Comparison of ENCODE assay signal across 17 mouse cellular contexts in the genomic region with DNA sequence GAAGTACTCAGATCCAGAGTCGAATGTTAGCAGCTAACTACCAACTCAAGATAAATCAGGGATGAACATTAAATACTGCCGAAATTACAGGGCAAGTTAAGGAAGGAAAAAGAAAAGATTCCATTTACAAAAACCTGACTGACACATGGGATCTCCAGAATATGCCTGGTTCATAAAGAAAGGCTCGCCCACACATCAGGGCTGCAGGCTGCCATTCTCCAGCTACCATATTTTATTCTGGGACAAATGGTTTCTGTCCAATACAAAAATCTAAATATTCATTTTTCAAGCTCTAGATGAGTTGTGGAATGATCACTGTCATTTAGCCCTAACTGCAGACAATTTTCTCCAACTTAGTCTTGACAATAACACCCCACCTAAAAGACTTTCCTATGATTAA.
"Had no signal": no experiment of that assay in that cellular context is flagged by ENCODE, and none has a peak within 500 bp of the region (broad histone marks: within the 10 kb centered on the region; RNA-seq: fewer than 3 reads in every experiment).

No protein-coding gene starts in this region.

- ATAC-seq: lung, postnatal 0 days; midbrain, embryonic 13.5 days; midbrain, embryonic 15.5 days had no signal

- H3K27ac ChIP-seq: lung, embryonic 15.5 days; macrophage; midbrain, embryonic 13.5 days; midbrain, embryonic 15.5 days; neural tube, embryonic 12.5 days; stomach, embryonic 15.5 days; stomach, postnatal 0 days had no signal

- H3K4me2 ChIP-seq: lung, embryonic 15.5 days; midbrain, embryonic 11.5 days; midbrain, embryonic 13.5 days; midbrain, embryonic 15.5 days; neural tube, embryonic 12.5 days; stomach, embryonic 15.5 days had no signal

- H3K27me3 ChIP-seq: lung, embryonic 15.5 days; megakaryocyte, embryonic 14.5 days; midbrain, embryonic 13.5 days; midbrain, embryonic 15.5 days; neural tube, embryonic 12.5 days; stomach, embryonic 15.5 days had no signal

- DNase-seq: lung, adult 2 months; lung, postnatal 14 days; lung, postnatal 36 days; right cerebral cortex, postnatal 14 days; thymus, adult 18-20 months; thymus, postnatal 14 days; thymus, postnatal 36 days had no signal

- H3K4me3 ChIP-seq: lung, embryonic 15.5 days; megakaryocyte, embryonic 14.5 days; midbrain, embryonic 13.5 days; midbrain, embryonic 15.5 days; neural tube, embryonic 12.5 days; stomach, embryonic 15.5 days had no signal

- H3K9me3 ChIP-seq: lung, embryonic 15.5 days; megakaryocyte, embryonic 14.5 days; midbrain, embryonic 13.5 days; midbrain, embryonic 15.5 days; neural tube, embryonic 12.5 days; stomach, embryonic 15.5 days had no signal

- H3K36me3 ChIP-seq: lung, embryonic 15.5 days; midbrain, embryonic 13.5 days; midbrain, embryonic 15.5 days; neural tube, embryonic 12.5 days; stomach, embryonic 15.5 days had no signal

- H3K9ac ChIP-seq: lung, embryonic 15.5 days; midbrain, embryonic 13.5 days; midbrain, embryonic 15.5 days; neural tube, embryonic 12.5 days; stomach, embryonic 15.5 days had no signal

- H3K4me1 ChIP-seq: lung, embryonic 15.5 days; megakaryocyte, embryonic 14.5 days; midbrain, embryonic 13.5 days; midbrain, embryonic 15.5 days; neural tube, embryonic 12.5 days; stomach, embryonic 15.5 days had no signal
